Mouse (Mus musculus) spleen, adult 2 months (tissue): ENCODE measurements around the gene Ezh1. TPM values are rescaled to one million over a fixed set of nuclear protein-coding genes. Genes with fewer than 3 reads are reported as not detected.

Experiments
- DNase-seq, 2 experiments: peaks; one replicate each; pipeline versions ENCODE4 v3.0.0 to v3.0.0-alpha.2; 2012 to 2021; ENCODE audit warnings: low spot score in 2 of 2, low read depth in 1 of 2
- H3K27ac ChIP-seq: fragments of 200-500 bp; 2 replicates; pipeline ENCODE4 v1.5.1; 2012; ENCODE audit warnings: low read length, inconsistent platforms; ENCODE audit not compliant: insufficient read depth
- H3K27me3 ChIP-seq: fragments of 200-500 bp; 2 replicates; pipeline ENCODE4 v1.6.1; 2012; ENCODE audit warnings: mild to moderate bottlenecking, moderate library complexity, low read length, inconsistent platforms; ENCODE audit not compliant: control insufficient read depth, insufficient read depth
- H3K36me3 ChIP-seq: fragments of 200-500 bp; 2 replicates; pipeline ENCODE4 v1.6.1; 2012; ENCODE audit warnings: mild to moderate bottlenecking, low read length, inconsistent platforms; ENCODE audit not compliant: control insufficient read depth, insufficient read depth
- H3K4me1 ChIP-seq: fragments of 200-500 bp; 2 replicates; pipeline ENCODE4 v1.6.1; 2011; ENCODE audit warnings: inconsistent platforms; ENCODE audit not compliant: control insufficient read depth, insufficient read depth, insufficient read length
- H3K4me3 ChIP-seq: fragments of 200-500 bp; 2 replicates; pipeline ENCODE4 v1.5.1; 2011; ENCODE audit warnings: mild to moderate bottlenecking, inconsistent platforms; ENCODE audit not compliant: insufficient read depth, insufficient read length; ENCODE audit errors: extremely low read depth
- CTCF ChIP-seq: fragments of 200-500 bp; IDR thresholded peaks from 2 replicates; pipeline ENCODE4 v1.5.1; 2011; ENCODE audit warnings: mild to moderate bottlenecking, inconsistent platforms; ENCODE audit not compliant: insufficient read depth, insufficient read length, insufficient replicate concordance; ENCODE audit errors: extremely low read depth
- POLR2A ChIP-seq: fragments of 200-500 bp; IDR thresholded peaks from 2 replicates; pipeline ENCODE4 v1.6.1; 2011; ENCODE audit warnings: low read depth, low read length, inconsistent platforms
- WGBS: fragments of 180-500 bp; shearing (Covaris S2); methylation state at CpG from one replicate; pipeline ENCODE4 v1.1.7; 2018; 5-methylcytosine and 5-hydroxymethylcytosine counted together
- polyA plus RNA-seq: library from polyadenylated mRNA; depleted of rRNA; stranded (reverse); fragments of >200 nt; gene quantifications from 2 replicates; pipeline ENCODE4 v1.2.3, GENCODE M21; 2012

Gene Ezh1
- polyA plus RNA-seq, 1 experiment = 30.9 TPM

- no peak for DNase-seq
- H3K36me3 ChIP-seq = no peaks in the 10 kb centered on the region
- peak overlapping the region; percentile 25 for H3K4me3 ChIP-seq
- peaks cover 35% of the 10 kb centered on the region for H3K4me1 ChIP-seq
- H3K27me3 ChIP-seq = peaks cover 31% of the 10 kb centered on the region
- H3K27ac ChIP-seq = no peak overlapping the region; the same call in 1 of the 2 replicates
- no peak for TF ChIP-seq POLR2A
- no peak for TF ChIP-seq CTCF
- WGBS = 1% methylated on average over 31 of the region's 31 CpGs
These were observed 54.4 kb downstream of the Ezh1 start for GRCm38 (mm10) chr11:101171721-101172433.

GRCm38 (mm10) chr11:101170811-101171610, 55.3 kb downstream of the Ezh1 start, which contains the start of gene Plekhh3:
Gene Plekhh3, minus strand, starts transcription at chr11:101171351.
- Histone ChIP-seq H3K27me3 (peaks cover 28% of the 10 kb centered on the region), H3K27ac (peak within 1 kb of the TSS; percentile 52), H3K4me3 (peak within 1 kb of the TSS; percentile 52), H3K4me1 (peaks cover 30% of the 10 kb centered on the region), H3K36me3 (no peaks in the 10 kb centered on the region)
- no peak for TF ChIP-seq CTCF
- TF ChIP-seq POLR2A = no peak
- WGBS = 1% methylated on average over 48 of the region's 50 CpGs
- DNase-seq = peak; percentile 59 to 86

DNA sequence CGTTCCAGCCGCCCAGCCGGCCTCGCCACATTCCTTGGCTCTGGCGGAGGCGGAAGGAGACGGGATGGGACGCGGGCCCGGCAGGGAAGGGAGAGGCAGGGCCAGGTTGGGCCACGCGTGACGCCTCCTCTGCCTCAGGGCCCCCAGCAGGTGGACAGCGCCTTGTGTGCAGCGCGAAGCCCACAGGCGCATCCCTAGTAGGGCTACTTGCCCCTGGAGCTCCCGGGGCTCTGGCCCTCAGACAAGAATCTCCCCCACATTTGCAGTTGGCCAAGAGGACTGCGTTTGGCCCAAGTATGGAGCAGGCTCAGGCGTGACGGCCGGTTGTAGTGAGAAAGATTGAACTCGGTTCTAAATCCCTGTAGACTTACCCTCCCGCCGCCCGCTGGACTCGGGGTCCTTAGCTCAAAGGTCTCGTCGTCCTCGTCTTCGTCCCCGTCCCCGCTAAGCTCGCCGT, 55.9 kb downstream of the Ezh1 start, which contains the start of gene Cntnap1:
TSS of gene Cntnap1 (plus strand) at position 170 of the 457 bp plus-strand sequence.
- 3% methylated on average over 35 of the region's 35 CpGs for WGBS
- Histone ChIP-seq H3K4me1 (peaks cover 25% of the 10 kb centered on the region), H3K4me3 (peak within 1 kb of the TSS; percentile 52), H3K27ac (peak within 1 kb of the TSS; percentile 52), H3K27me3 (peaks cover 29% of the 10 kb centered on the region), H3K36me3 (no peaks in the 10 kb centered on the region)
- TF ChIP-seq POLR2A (no peak), CTCF (no peak)
- DNase-seq = no peak

DNA sequence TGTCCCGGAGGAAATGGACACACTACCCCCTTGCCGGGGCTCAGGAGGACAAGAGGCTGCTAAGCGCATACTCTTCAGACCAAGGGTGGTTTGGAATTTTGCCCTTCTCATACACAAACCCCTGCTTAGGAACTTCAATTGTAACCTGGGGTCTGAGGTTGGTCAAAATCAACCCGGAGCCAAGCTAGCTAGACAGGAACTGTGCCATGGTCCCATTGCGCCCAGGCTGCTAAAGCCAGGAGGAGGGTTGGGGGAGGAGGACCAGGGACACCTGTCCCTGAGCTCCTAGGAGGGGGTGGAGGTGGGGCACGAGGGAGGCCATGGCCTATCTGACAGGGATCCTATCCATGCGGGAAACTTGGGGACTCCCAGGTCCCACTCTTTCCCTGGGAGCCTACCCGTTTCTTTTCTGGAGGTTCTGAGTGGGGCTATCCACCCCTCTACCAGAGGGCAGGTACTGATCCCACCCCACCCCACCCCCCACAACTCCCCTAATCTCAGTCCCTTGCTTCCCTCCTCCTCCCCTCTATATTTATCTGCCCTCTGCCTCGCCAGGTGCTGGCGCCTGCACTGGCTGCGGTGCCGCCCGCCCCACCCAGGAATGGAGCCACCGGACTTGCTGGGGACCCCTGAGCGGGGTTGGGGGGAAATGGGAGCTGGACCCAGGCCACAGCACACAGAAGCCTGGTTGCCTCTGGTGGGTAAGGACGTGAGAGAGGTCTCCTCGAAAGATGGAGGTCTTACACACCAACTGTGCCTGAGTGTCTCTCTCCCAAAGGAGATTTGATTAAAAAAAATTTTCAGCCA, 56.8 kb downstream of the Ezh1 start:
- H3K4me1 ChIP-seq = peaks cover 19% of the 10 kb centered on the region
- no peak for TF ChIP-seq CTCF
- TF ChIP-seq POLR2A = no peak
- no peak for DNase-seq
- H3K36me3 ChIP-seq = no peaks in the 10 kb centered on the region
- peak overlapping the region; percentile 10; the same call in 1 of the 2 replicates for H3K4me3 ChIP-seq
- H3K27me3 ChIP-seq = peaks cover 36% of the 10 kb centered on the region
- H3K27ac ChIP-seq = no peak overlapping the region
- WGBS = 26% methylated on average over 17 of the region's 17 CpGs

GRCm38 (mm10) chr11:101168301-101168980, 57.8 kb downstream of the Ezh1 start:
- no peak for DNase-seq
- Histone ChIP-seq H3K36me3 (no peaks in the 10 kb centered on the region), H3K27ac (no peak overlapping the region), H3K27me3 (peaks cover 46% of the 10 kb centered on the region), H3K4me1 (peaks cover 18% of the 10 kb centered on the region), H3K4me3 (no peak overlapping the region)
- TF ChIP-seq POLR2A (no peak), CTCF (no peak)
- 21% methylated on average over 18 of the region's 18 CpGs for WGBS

- 44% methylated on average over 8 of the region's 8 CpGs for WGBS
- Histone ChIP-seq H3K4me1 (peaks cover 15% of the 10 kb centered on the region), H3K27ac (no peak overlapping the region), H3K36me3 (no peaks in the 10 kb centered on the region), H3K27me3 (peaks cover 46% of the 10 kb centered on the region), H3K4me3 (no peak overlapping the region)
- DNase-seq = no peak
- TF ChIP-seq CTCF (no peak), POLR2A (no peak)
These were observed 58.3 kb downstream of the Ezh1 start for GRCm38 (mm10) chr11:101167963-101168300.
